Mouse (Mus musculus) cerebellum, adult 9-10 months (tissue): ENCODE results near the gene Atrnl1.

Experiments
- DNase-seq: peaks from one replicate; pipeline ENCODE4 v3.0.0; 2022

The Atrnl1 gene

GRCm38 (mm10) chr19:57724920-57725319 is 114.1 kb downstream of the Atrnl1 start:
- DNase-seq: peak; percentile 3

GRCm38 (mm10) chr19:57725326-57725725 is 114.5 kb downstream of the Atrnl1 start:
- DNase-seq: no peak

- DNase-seq: no peak
These were observed 116.2 kb downstream of the Atrnl1 start for GRCm38 (mm10) chr19:57727009-57727408.

- no peak for DNase-seq
These were observed 126.6 kb downstream of the Atrnl1 start for GRCm38 (mm10) chr19:57737475-57737874.

- DNase-seq: peak; percentile 4
These were observed 134.7 kb downstream of the Atrnl1 start for GRCm38 (mm10) chr19:57745579-57745978.

- no peak for DNase-seq
These were observed 135.7 kb downstream of the Atrnl1 start for GRCm38 (mm10) chr19:57746553-57746952.

GRCm38 (mm10) chr19:57752189-57752588 is 141.4 kb downstream of the Atrnl1 start:
- DNase-seq: no peak

- no peak for DNase-seq
These were observed 151.7 kb downstream of the Atrnl1 start for GRCm38 (mm10) chr19:57762526-57762925.

- no peak for DNase-seq
These were observed 153.9 kb downstream of the Atrnl1 start for GRCm38 (mm10) chr19:57764576-57765371.

- no peak for DNase-seq
These were observed 156.2 kb downstream of the Atrnl1 start for GRCm38 (mm10) chr19:57767051-57767450.

GRCm38 (mm10) chr19:57768661-57769060 is 157.8 kb downstream of the Atrnl1 start:
- no peak for DNase-seq

- DNase-seq: peak; percentile 24
These were observed 171.7 kb downstream of the Atrnl1 start for GRCm38 (mm10) chr19:57782366-57783089.

- DNase-seq: no peak
These were observed 175.9 kb downstream of the Atrnl1 start for GRCm38 (mm10) chr19:57786699-57787098.

GRCm38 (mm10) chr19:57802207-57802606 is 191.4 kb downstream of the Atrnl1 start:
- DNase-seq: no peak

GRCm38 (mm10) chr19:57802771-57803482 is 192.1 kb downstream of the Atrnl1 start:
- no peak for DNase-seq

GRCm38 (mm10) chr19:57803483-57803820 is 192.6 kb downstream of the Atrnl1 start:
- DNase-seq: no peak

GRCm38 (mm10) chr19:57808363-57808762 is 197.5 kb downstream of the Atrnl1 start:
- no peak for DNase-seq

GRCm38 (mm10) chr19:57814291-57814690 is 203.5 kb downstream of the Atrnl1 start:
- no peak for DNase-seq

- DNase-seq: peak; percentile 5
These were observed 205.6 kb downstream of the Atrnl1 start for GRCm38 (mm10) chr19:57816221-57816996.

GRCm38 (mm10) chr19:57817736-57818135 is 206.9 kb downstream of the Atrnl1 start:
- DNase-seq: no peak

GRCm38 (mm10) chr19:57823446-57823845 is 212.6 kb downstream of the Atrnl1 start:
- no peak for DNase-seq

- DNase-seq: no peak
These were observed 214.7 kb downstream of the Atrnl1 start for GRCm38 (mm10) chr19:57825271-57826207.
